Mouse (Mus musculus): ENCODE measurements at regions not wholly inside any gene's neighbourhood (a gene's known extent, or its start where the extent isn't known, plus 50 kb on each side); places are given as distances from the start of the nearest gene placed in this dataset.

DNA sequence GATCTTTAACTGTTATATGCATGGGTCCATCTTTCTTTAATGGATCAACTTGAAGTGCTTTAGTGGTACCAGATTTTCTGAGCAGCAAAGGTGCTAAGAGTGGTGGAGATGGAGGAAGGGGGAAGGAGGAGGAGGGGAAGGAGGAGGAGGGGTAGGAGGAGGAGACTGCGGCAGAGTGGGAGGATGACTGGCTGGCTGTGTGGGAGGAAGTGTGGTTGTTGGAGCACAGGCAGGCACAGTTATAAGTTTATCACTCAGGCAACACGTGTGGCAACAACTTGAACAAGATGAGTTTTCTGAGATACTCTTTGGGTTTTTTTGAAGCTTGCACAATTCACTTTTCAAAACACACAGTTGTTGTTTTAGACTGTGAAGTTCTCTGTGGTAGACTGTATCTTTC is 108.2 kb downstream of the Ccdc71l start:
- H3K4me1 ChIP-seq: peaks cover 63% of the 10 kb centered on the region
- H3K36me3 ChIP-seq (replicated peaks; ENCODE audit: low read length): no peaks in the 10 kb centered on the region
- no peaks in the 10 kb centered on the region for H3K27me3 ChIP-seq (replicated peaks)
- TF ChIP-seq GATA1 (IDR thresholded peaks at IDR 0.05; ENCODE audit: borderline replicate concordance, low read length) (no peak), FLI1 (IDR thresholded peaks at IDR 0.05; ENCODE audit: low read length) (no peak)
- no peaks in the 10 kb centered on the region for H3K9me3 ChIP-seq
- H3K4me3 ChIP-seq (replicated peaks): peak overlapping the region; percentile 85

DNA sequence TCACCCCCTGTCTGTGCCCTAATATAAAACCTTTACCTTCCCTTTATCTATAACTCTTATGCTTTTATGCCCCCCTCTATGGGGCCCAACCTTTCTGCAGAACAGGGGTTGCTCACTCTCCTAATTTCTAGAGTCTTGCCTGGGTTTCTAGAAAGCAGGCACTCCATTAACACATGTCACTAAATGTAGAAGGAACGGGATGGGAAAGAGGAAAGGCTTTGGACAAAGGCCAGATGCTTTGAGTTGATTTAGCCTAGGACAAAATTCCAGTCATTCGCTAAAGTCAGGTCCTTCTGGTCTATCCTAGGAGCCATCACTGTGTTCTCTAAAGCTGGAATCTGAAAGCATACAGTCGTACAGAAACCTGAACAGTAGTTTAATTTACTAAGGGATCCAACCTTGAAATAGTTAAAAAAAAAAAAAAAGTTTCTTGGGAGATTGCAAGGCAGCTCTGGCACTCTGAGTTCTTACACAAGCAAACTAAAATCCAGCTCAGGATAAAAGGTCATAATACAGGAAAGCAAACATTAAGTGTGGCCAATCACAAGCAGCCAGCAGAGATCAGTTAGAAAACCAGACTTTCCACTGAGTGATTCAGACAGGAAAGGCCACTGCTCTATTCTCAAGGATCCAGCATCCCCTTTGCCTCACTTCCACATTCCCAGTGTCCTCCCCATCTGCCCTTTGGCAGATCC is 109.5 kb downstream of the Ccdc71l start:
- no peak overlapping the region for H3K4me3 ChIP-seq (replicated peaks)
- peaks cover 56% of the 10 kb centered on the region for H3K4me1 ChIP-seq
- no peaks in the 10 kb centered on the region for H3K9me3 ChIP-seq
- H3K36me3 ChIP-seq (replicated peaks; ENCODE audit: low read length): no peaks in the 10 kb centered on the region
- H3K27me3 ChIP-seq (replicated peaks): peaks cover 4% of the 10 kb centered on the region
- TF ChIP-seq FLI1 (IDR thresholded peaks at IDR 0.05; ENCODE audit: low read length) (no peak), GATA1 (IDR thresholded peaks at IDR 0.05; ENCODE audit: borderline replicate concordance, low read length) (no peak)

DNA sequence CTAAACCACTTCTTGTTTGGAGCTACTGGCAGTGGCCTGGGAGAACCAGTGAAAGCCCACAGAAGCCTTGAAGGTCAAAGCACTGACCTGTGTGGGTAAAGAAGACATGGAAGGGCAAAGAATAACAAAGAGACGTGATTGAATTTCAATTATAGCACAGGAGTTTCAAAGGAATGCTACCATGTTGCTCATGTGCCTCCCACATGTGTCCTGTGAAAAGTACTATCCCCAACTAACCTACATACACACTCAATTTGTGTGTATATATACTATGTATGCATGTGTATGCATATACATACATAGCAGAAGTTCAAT is 110.0 kb downstream of the Ccdc71l start:
- no peak for TF ChIP-seq GATA1 (IDR thresholded peaks at IDR 0.05; ENCODE audit: borderline replicate concordance, low read length)
- no peak for TF ChIP-seq FLI1 (IDR thresholded peaks at IDR 0.05; ENCODE audit: low read length)
- Histone ChIP-seq H3K27me3 (replicated peaks) (peaks cover 4% of the 10 kb centered on the region), H3K36me3 (replicated peaks; ENCODE audit: low read length) (no peaks in the 10 kb centered on the region), H3K4me1 (peaks cover 56% of the 10 kb centered on the region), H3K4me3 (replicated peaks) (no peak overlapping the region), H3K9me3 (no peaks in the 10 kb centered on the region)

DNA sequence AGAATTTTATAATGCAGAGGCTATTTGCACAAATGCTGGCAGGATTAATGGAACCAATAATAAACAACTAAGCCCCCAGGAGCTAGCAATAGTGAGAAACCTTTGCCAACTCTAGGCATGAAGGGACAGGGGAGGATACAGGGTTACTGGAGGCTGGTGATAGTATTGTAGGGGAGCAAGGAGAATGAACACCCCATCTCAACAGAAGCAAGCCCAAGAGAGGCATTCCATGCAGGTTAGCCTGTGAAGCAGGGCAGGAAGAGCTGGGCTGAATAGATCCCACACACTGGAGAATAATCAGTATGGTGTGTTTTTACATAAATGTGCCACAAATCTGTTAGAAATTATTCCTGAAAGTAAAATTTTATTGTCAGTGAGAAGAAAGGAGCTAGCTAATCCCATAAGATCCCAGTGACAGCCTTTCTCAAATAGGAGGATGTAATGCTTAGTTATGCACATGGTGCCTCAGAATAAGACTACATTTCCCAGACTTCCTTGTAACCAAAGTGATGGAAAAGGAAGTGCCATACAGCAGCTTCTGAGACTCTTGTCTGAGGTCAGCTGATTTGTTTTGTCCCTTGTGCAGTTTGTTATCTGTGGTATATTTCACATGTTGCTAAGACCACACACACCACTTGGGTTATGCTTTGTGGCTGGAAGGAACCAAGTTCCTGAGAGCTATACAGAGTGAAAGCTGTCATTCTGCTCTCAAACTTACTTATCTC is 111.1 kb downstream of the Ccdc71l start:
- TF ChIP-seq GATA1 (IDR thresholded peaks at IDR 0.05; ENCODE audit: borderline replicate concordance, low read length): no peak
- TF ChIP-seq FLI1 (IDR thresholded peaks at IDR 0.05; ENCODE audit: low read length): no peak
- Histone ChIP-seq H3K36me3 (replicated peaks; ENCODE audit: low read length) (no peaks in the 10 kb centered on the region), H3K4me3 (replicated peaks) (no peak overlapping the region), H3K4me1 (peaks cover 56% of the 10 kb centered on the region), H3K27me3 (replicated peaks) (peaks cover 4% of the 10 kb centered on the region), H3K9me3 (no peaks in the 10 kb centered on the region)

DNA sequence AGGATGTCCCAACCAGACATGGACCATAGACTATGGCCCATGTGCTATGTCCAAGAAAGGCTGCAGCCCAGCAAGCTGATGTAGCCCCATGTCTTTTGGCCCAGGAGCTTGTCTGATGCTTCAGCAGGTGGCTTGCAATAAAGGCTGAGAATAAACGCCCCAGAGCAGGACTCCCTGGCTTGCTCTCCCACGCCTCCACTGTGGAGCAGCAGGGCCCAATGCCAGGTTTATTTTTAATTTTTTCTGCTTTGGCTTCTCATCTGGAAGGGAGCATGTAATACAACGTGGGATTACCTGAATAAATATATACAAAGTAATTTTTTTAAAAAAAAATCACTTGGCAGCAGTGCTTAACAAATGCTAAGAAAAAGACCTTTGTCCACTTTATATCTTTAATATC is 125.7 kb downstream of the Ccdc71l start:
- H3K27me3 ChIP-seq (replicated peaks): peaks cover 6% of the 10 kb centered on the region
- TF ChIP-seq GATA1 (IDR thresholded peaks at IDR 0.05; ENCODE audit: borderline replicate concordance, low read length) (no peak), FLI1 (IDR thresholded peaks at IDR 0.05; ENCODE audit: low read length) (no peak)
- H3K9me3 ChIP-seq: no peaks in the 10 kb centered on the region
- H3K4me3 ChIP-seq (replicated peaks): no peak overlapping the region
- no peaks in the 10 kb centered on the region for H3K36me3 ChIP-seq (replicated peaks; ENCODE audit: low read length)
- H3K4me1 ChIP-seq: no peaks in the 10 kb centered on the region

DNA sequence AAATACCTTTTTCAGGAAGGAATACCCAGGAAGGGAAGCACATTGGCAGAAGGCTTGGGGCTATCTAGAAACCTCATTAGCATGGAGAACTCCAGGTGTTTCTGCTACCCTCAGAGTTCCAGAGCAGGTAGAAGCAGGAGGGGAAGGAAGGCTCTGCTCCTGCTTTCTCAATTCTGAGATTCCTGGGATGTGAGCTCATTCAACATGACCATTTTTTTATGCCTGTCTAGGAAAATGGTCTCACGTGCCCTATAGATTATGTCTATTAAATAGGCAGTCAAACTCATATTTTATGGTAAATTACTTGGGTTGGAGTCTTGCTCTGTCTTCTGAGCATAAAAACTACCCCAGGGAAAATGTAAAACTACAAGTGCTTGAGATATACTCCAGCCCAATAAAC is 130.2 kb downstream of the Ccdc71l start:
- Histone ChIP-seq H3K4me1 (no peaks in the 10 kb centered on the region), H3K4me3 (replicated peaks) (no peak overlapping the region), H3K27me3 (replicated peaks) (peaks cover 4% of the 10 kb centered on the region), H3K36me3 (replicated peaks; ENCODE audit: low read length) (no peaks in the 10 kb centered on the region), H3K9me3 (no peaks in the 10 kb centered on the region)
- no peak for TF ChIP-seq GATA1 (IDR thresholded peaks at IDR 0.05; ENCODE audit: borderline replicate concordance, low read length)
- no peak for TF ChIP-seq FLI1 (IDR thresholded peaks at IDR 0.05; ENCODE audit: low read length)

DNA sequence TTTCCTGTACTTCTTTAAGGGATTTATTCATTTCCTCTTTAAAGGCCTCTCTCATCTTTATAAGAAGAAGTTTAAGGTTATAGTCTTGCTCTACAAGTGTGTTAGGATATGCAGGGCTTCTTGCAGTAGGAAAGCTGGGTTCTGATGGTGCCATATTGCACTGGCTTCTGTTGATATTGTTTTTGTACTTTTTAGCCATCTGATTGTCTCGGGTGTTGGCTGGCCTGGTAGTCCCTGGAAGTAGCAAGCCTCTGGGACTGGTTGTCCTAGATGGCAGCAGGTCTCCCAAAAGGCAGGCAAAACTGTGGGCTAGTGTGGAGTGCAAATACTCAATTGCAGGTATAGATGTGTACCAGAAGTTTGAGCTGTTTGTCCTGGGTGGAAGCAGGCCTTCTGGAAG is 147.1 kb downstream of the Ccdc71l start:
- Histone ChIP-seq H3K36me3 (replicated peaks; ENCODE audit: low read length) (no peaks in the 10 kb centered on the region), H3K9me3 (no peaks in the 10 kb centered on the region), H3K27me3 (replicated peaks) (peaks cover 3% of the 10 kb centered on the region), H3K4me3 (replicated peaks) (no peak overlapping the region), H3K4me1 (no peaks in the 10 kb centered on the region)
- TF ChIP-seq GATA1 (IDR thresholded peaks at IDR 0.05; ENCODE audit: borderline replicate concordance, low read length) (no peak), FLI1 (IDR thresholded peaks at IDR 0.05; ENCODE audit: low read length) (no peak)

DNA sequence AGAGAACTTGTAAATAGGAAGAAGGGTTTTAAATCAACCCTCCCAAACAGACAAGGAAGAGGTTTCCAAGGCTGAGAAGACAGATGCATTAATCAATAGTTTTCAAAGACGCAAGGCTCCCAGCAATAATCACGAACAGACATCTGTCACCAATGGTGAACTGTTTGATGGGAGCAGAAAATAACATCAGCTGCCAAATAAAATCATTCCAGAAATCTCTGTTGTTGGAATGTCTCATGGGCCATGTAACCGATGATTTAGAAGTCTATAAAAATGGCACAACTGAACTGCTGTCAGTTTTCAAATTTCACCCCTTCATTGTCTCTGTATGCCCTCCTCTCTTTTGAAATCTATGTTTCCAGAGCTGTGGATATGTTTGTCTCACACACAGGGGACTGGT is 152.7 kb downstream of the Ccdc71l start:
- no peaks in the 10 kb centered on the region for H3K4me1 ChIP-seq
- TF ChIP-seq FLI1 (IDR thresholded peaks at IDR 0.05; ENCODE audit: low read length) (no peak), GATA1 (IDR thresholded peaks at IDR 0.05; ENCODE audit: borderline replicate concordance, low read length) (no peak)
- no peak overlapping the region for H3K4me3 ChIP-seq (replicated peaks)
- H3K9me3 ChIP-seq: no peaks in the 10 kb centered on the region
- H3K36me3 ChIP-seq (replicated peaks; ENCODE audit: low read length): no peaks in the 10 kb centered on the region
- H3K27me3 ChIP-seq (replicated peaks): peaks cover 3% of the 10 kb centered on the region

DNA sequence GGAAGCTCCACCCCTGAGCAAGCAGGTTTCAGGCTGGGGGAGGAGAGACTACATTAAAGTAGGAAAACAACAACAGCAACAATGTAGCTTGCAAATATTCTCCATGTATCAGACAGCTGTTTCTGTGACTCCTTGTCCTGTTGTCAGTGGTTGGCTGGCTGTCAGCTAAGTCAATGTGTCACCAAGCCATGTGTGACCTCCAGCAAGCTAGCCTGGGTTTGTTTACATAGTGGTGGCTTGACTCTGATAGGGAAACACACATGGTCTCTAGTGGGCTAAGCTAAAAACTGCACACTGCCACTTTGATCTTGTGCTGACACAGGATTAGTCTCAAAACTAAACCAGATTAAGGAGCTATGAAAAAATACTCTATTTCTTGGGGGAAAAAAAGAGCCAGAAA is 155.1 kb downstream of the Ccdc71l start:
- H3K4me1 ChIP-seq: no peaks in the 10 kb centered on the region
- H3K36me3 ChIP-seq (replicated peaks; ENCODE audit: low read length): no peaks in the 10 kb centered on the region
- no peak overlapping the region for H3K4me3 ChIP-seq (replicated peaks)
- H3K9me3 ChIP-seq: no peaks in the 10 kb centered on the region
- TF ChIP-seq FLI1 (IDR thresholded peaks at IDR 0.05; ENCODE audit: low read length): no peak
- no peak for TF ChIP-seq GATA1 (IDR thresholded peaks at IDR 0.05; ENCODE audit: borderline replicate concordance, low read length)
- no peaks in the 10 kb centered on the region for H3K27me3 ChIP-seq (replicated peaks)

DNA sequence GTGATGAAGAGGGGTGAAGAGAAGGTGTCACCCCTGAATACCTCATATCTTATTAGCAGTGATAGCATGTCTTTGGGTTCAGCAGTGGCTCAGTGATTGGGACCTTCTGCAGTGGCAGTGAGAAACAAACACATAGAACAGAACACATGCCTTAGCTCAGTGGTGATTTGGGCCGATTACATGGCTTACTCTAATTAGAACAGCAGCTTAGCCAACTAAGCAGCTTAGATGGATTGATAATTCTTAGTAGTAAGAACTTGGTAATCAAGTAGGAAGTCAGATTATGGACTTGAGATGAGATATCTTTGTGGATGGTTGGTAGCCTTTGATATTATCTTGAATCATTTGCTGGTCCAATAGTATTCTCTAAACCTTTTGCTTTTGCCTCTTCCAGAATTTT is 167.0 kb downstream of the Ccdc71l start:
- no peak overlapping the region for H3K4me3 ChIP-seq (replicated peaks)
- TF ChIP-seq FLI1 (IDR thresholded peaks at IDR 0.05; ENCODE audit: low read length) (no peak), GATA1 (IDR thresholded peaks at IDR 0.05; ENCODE audit: borderline replicate concordance, low read length) (no peak)
- no peaks in the 10 kb centered on the region for H3K36me3 ChIP-seq (replicated peaks; ENCODE audit: low read length)
- no peaks in the 10 kb centered on the region for H3K4me1 ChIP-seq
- peaks cover 13% of the 10 kb centered on the region for H3K9me3 ChIP-seq
- H3K27me3 ChIP-seq (replicated peaks): no peaks in the 10 kb centered on the region
